Mouse (Mus musculus) MEL (cell line): ENCODE measurements around the gene Gm20388. TPM values are rescaled to one million over a fixed set of nuclear protein-coding genes. Genes with fewer than 3 reads are reported as not detected.

Experiments used
- DNase-seq: peaks from one replicate; pipeline ENCODE4 v3.0.0; 2011; ENCODE audit warnings: low read depth, low spot score
- H3K27ac ChIP-seq: 2 replicates; pipeline ENCODE4 v1.5.1; 2012; ENCODE audit warnings: low read depth, mild to moderate bottlenecking, control low read depth, low read length, moderate library complexity; ENCODE audit not compliant: control insufficient read depth
- H3K27me3 ChIP-seq, 2 experiments: fragments of 150-350 bp in 1 of 2; sonication (generic) in 1 of 2; 2 replicates each; pipeline ENCODE4 v1.6.1; 2012; ENCODE audit warnings: low read length in 2 of 2, mild to moderate bottlenecking in 2 of 2, improper control_type of control experiment in 1 of 2, moderate library complexity in 1 of 2; ENCODE audit not compliant: insufficient read depth in 2 of 2, control insufficient read depth in 1 of 2
- H3K36me3 ChIP-seq, 2 experiments: 2 replicates each; pipeline ENCODE4 v1.6.1; 2012 to 2014; ENCODE audit warnings: low read length in 2 of 2, improper control_type of control experiment in 1 of 2, inconsistent platforms in 1 of 2, mild to moderate bottlenecking in 1 of 2; ENCODE audit not compliant: insufficient read depth in 2 of 2, control insufficient read depth in 1 of 2
- H3K4me1 ChIP-seq, 2 experiments: fragments of 150-350 bp in 1 of 2; sonication (generic) in 1 of 2; 2 replicates each; pipeline ENCODE4 v1.6.1; 2012; ENCODE audit warnings: low read length in 2 of 2, improper control_type of control experiment in 1 of 2, mild to moderate bottlenecking in 1 of 2; ENCODE audit not compliant: insufficient read depth in 2 of 2, control insufficient read depth in 1 of 2
- H3K4me3 ChIP-seq, 2 experiments: fragments of 150-350 bp in 1 of 2; sonication (generic) in 1 of 2; 2 replicates each; pipeline ENCODE4 v1.5.1; 2012; ENCODE audit warnings: low read depth in 2 of 2, low read length in 2 of 2, mild to moderate bottlenecking in 2 of 2, moderate library complexity in 2 of 2, control low read depth in 1 of 2, improper control_type of control experiment in 1 of 2; ENCODE audit not compliant: control insufficient read depth in 1 of 2, insufficient read depth in 1 of 2
- H3K79me2 ChIP-seq: 2 replicates; pipeline ENCODE4 v1.6.1; 2012; ENCODE audit warnings: mild to moderate bottlenecking, low read length, moderate library complexity; ENCODE audit not compliant: control insufficient read depth, poor library complexity, insufficient read depth
- H3K9ac ChIP-seq: 2 replicates; pipeline ENCODE4 v1.6.1; 2012; ENCODE audit warnings: low read depth, mild to moderate bottlenecking, control low read depth, low read length, moderate library complexity; ENCODE audit not compliant: control insufficient read depth, poor library complexity, severe bottlenecking
- H3K9me3 ChIP-seq: fragments of 150-350 bp; sonication (generic); replicated peaks from 2 replicates; pipeline ENCODE4 v1.6.1; 2012; ENCODE audit warnings: mild to moderate bottlenecking, low read length, improper control_type of control experiment, moderate library complexity; ENCODE audit not compliant: insufficient read depth
- BHLHE40 ChIP-seq: IDR thresholded peaks from 2 replicates; pipeline ENCODE4 v1.6.1; 2012; ENCODE audit warnings: low read depth, mild to moderate bottlenecking, inconsistent platforms, low read length, improper control_type of control experiment, borderline replicate concordance
- CHD1 ChIP-seq: IDR thresholded peaks from 2 replicates; pipeline ENCODE4 v1.6.1; 2012; ENCODE audit warnings: low read depth, mild to moderate bottlenecking, inconsistent platforms, low read length, improper control_type of control experiment
- CHD2 ChIP-seq: IDR thresholded peaks from 2 replicates; pipeline ENCODE4 v1.6.1; 2011; ENCODE audit warnings: low read length, improper control_type of control experiment
- E2F4 ChIP-seq: IDR thresholded peaks from 2 replicates; pipeline ENCODE4 v1.6.1; 2011; ENCODE audit warnings: low read depth, low read length, improper control_type of control experiment, borderline replicate concordance
- EP300 ChIP-seq, 2 experiments: IDR thresholded peaks; 2 replicates each; pipeline ENCODE4 v1.6.1; 2011; ENCODE audit warnings: improper control_type of control experiment in 2 of 2, low read length in 2 of 2, low read depth in 1 of 2, mild to moderate bottlenecking in 1 of 2
- ETS1 ChIP-seq: IDR thresholded peaks from 2 replicates; pipeline ENCODE4 v1.6.1; 2012; ENCODE audit warnings: low read depth, mild to moderate bottlenecking, inconsistent platforms, low read length, improper control_type of control experiment, moderate library complexity
- GATA1 ChIP-seq: IDR thresholded peaks from 2 replicates; pipeline ENCODE4 v1.6.1; 2011; ENCODE audit warnings: low read depth, low read length, improper control_type of control experiment
- HCFC1 ChIP-seq: IDR thresholded peaks from 2 replicates; pipeline ENCODE4 v1.6.1; 2012; ENCODE audit warnings: low read depth, mild to moderate bottlenecking, inconsistent platforms, low read length, improper control_type of control experiment, moderate library complexity
- JUND ChIP-seq: IDR thresholded peaks from 2 replicates; pipeline ENCODE4 v1.6.1; 2011; ENCODE audit warnings: low read depth, mild to moderate bottlenecking, improper control_type of control experiment, low read length
- KAT2A ChIP-seq: conservative IDR thresholded peaks from 2 replicates; pipeline ENCODE4 v1.6.1; 2012; ENCODE audit warnings: low read depth, low read length, improper control_type of control experiment, inconsistent platforms
- MAFK ChIP-seq: IDR thresholded peaks from 2 replicates; pipeline ENCODE4 v1.6.1; 2011; ENCODE audit warnings: low read depth, mild to moderate bottlenecking, low read length, improper control_type of control experiment, borderline replicate concordance
- MAZ ChIP-seq: IDR thresholded peaks from 2 replicates; pipeline ENCODE4 v1.6.1; 2012; ENCODE audit warnings: low read depth, mild to moderate bottlenecking, inconsistent platforms, low read length, improper control_type of control experiment
- MEF2A ChIP-seq: IDR thresholded peaks from 2 replicates; pipeline ENCODE4 v1.6.1; 2014; ENCODE audit warnings: low read depth, mild to moderate bottlenecking, inconsistent platforms, low read length, improper control_type of control experiment; ENCODE audit not compliant: poor library complexity, insufficient replicate concordance, severe bottlenecking; ENCODE audit errors: extremely low read depth
- MYB ChIP-seq: IDR thresholded peaks from 2 replicates; pipeline ENCODE4 v1.6.1; 2011; ENCODE audit warnings: mild to moderate bottlenecking, low read depth, low read length, improper control_type of control experiment
- MYC ChIP-seq: IDR thresholded peaks from 2 replicates; pipeline ENCODE4 v1.6.1; 2011; ENCODE audit warnings: low read depth, mild to moderate bottlenecking, low read length, improper control_type of control experiment, moderate library complexity
- NRF1 ChIP-seq: IDR thresholded peaks from 2 replicates; pipeline ENCODE4 v1.6.1; 2014; ENCODE audit warnings: low read depth, mild to moderate bottlenecking, inconsistent platforms, low read length, improper control_type of control experiment, moderate library complexity; ENCODE audit not compliant: poor library complexity, insufficient read depth, severe bottlenecking
- POLR2A ChIP-seq, 2 experiments: IDR thresholded peaks; 2 replicates each; pipeline ENCODE4 v1.6.1; 2011 to 2012; ENCODE audit warnings: low read length in 2 of 2, mild to moderate bottlenecking in 2 of 2, control low read depth in 1 of 2, improper control_type of control experiment in 1 of 2, low read depth in 1 of 2, moderate library complexity in 1 of 2; ENCODE audit not compliant: control insufficient read depth in 1 of 2, insufficient read depth in 1 of 2, poor library complexity in 1 of 2
- POLR2AphosphoS2 ChIP-seq: IDR thresholded peaks from 2 replicates; pipeline ENCODE4 v1.6.1; 2011; ENCODE audit warnings: low read length, improper control_type of control experiment
- SIN3A ChIP-seq: IDR thresholded peaks from 2 replicates; pipeline ENCODE4 v1.6.1; 2012; ENCODE audit warnings: low read length, improper control_type of control experiment, inconsistent platforms
- SMC3 ChIP-seq: IDR thresholded peaks from 2 replicates; pipeline ENCODE4 v1.6.1; 2011; ENCODE audit warnings: low read depth, low read length, improper control_type of control experiment
- TAL1 ChIP-seq: IDR thresholded peaks from 2 replicates; pipeline ENCODE4 v1.6.1; 2012; ENCODE audit warnings: mild to moderate bottlenecking, inconsistent platforms, low read length, moderate library complexity, mixed read lengths
- TBP ChIP-seq: IDR thresholded peaks from 2 replicates; pipeline ENCODE4 v1.8.0; 2011; ENCODE audit warnings: low read depth, low read length, improper control_type of control experiment
- TCF12 ChIP-seq: IDR thresholded peaks from 2 replicates; pipeline ENCODE4 v1.6.1; 2014; ENCODE audit warnings: low read depth, mild to moderate bottlenecking, inconsistent platforms, low read length, improper control_type of control experiment, moderate library complexity
- UBTF ChIP-seq: IDR thresholded peaks from 2 replicates; pipeline ENCODE4 v1.6.1; 2012; ENCODE audit warnings: low read depth, mild to moderate bottlenecking, inconsistent platforms, low read length, improper control_type of control experiment, moderate library complexity, borderline replicate concordance; ENCODE audit not compliant: insufficient read depth
- USF1 ChIP-seq: IDR thresholded peaks from 2 replicates; pipeline ENCODE4 v1.6.1; 2014; ENCODE audit warnings: low read depth, mild to moderate bottlenecking, inconsistent platforms, low read length, improper control_type of control experiment, moderate library complexity
- ZC3H11A ChIP-seq: IDR thresholded peaks from 2 replicates; pipeline ENCODE4 v1.6.1; 2012; ENCODE audit warnings: low read depth, mild to moderate bottlenecking, inconsistent platforms, low read length, improper control_type of control experiment
- ZMIZ1 ChIP-seq: IDR thresholded peaks from 2 replicates; pipeline ENCODE4 v1.6.1; 2012; ENCODE audit warnings: low read depth, mild to moderate bottlenecking, inconsistent platforms, low read length, improper control_type of control experiment, moderate library complexity
- polyA plus RNA-seq, 2 experiments: library from polyadenylated mRNA; stranded (reverse) in 1 of 2; unstranded in 1 of 2; fragments of >175 nt in 1 of 2; fragments of >200 nt in 1 of 2; gene quantifications; 2 replicates each; pipeline versions ENCODE4 v1.2.1 to v1.2.4; 2012; ENCODE audit warnings: low replicate concordance in 2 of 2, low read depth in 1 of 2; ENCODE audit not compliant: insufficient read length in 2 of 2, insufficient read depth in 1 of 2, missing spikeins in 1 of 2
- total RNA-seq: library from RNA; depleted of rRNA; stranded (reverse); fragments of 300-350 nt; gene quantifications from 2 replicates; pipeline ENCODE4 v1.2.3, GENCODE M21; 2012

The Gm20388 gene
- total and polyA plus RNA-seq, 3 experiments, result 11.1 to 17.8 TPM; not detected in 1

DNA sequence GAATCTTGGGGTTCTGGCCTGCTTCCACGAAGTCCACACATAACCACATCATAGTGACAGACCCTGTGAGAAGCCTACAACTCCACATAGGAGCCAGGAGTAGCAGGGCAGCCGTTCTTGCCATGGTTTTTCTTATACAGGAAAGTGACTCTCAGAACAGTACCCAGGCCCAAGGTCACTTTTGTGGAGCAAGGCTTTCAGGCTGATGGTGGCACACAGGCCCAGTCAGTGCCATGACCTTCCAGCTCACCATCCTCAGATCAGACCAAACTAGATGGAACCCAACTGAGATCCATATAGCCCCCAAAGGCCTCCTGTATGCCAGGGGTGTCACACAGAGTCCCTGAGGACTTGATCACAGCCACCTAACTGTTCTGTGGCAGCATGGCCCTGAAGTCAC, 541.5 kb downstream of the Gm20388 start:
- H3K4me1 ChIP-seq, result peaks cover 16 to 22% of the 10 kb centered on the region in 2 experiments
- TF ChIP-seq POLR2A (IDR thresholded peaks at IDR 0.05; ENCODE audit: control insufficient read depth in 1 of 2, insufficient read depth in 1 of 2, low read depth in 1 of 2, low read length in 2 of 2, poor library complexity in 1 of 2) (no peak), TCF12 (no peak), ETS1 (no peak), CHD1 (no peak), POLR2AphosphoS2 (no peak), USF1 (no peak), MYC (no peak), NRF1 (no peak), TAL1 (no peak), CHD2 (no peak)
- H3K9ac ChIP-seq, result no peak overlapping the region
- no peaks in the 10 kb centered on the region for H3K27me3 ChIP-seq
- no peak overlapping the region for H3K4me3 ChIP-seq
- H3K36me3 ChIP-seq, result peaks cover 0 to 12% of the 10 kb centered on the region in 2 experiments; a peak in 2 of 4 replicates
- no peak for DNase-seq
- no peak overlapping the region for H3K27ac ChIP-seq
- H3K9me3 ChIP-seq, result no peaks in the 10 kb centered on the region
- no peaks in the 10 kb centered on the region for H3K79me2 ChIP-seq

DNA sequence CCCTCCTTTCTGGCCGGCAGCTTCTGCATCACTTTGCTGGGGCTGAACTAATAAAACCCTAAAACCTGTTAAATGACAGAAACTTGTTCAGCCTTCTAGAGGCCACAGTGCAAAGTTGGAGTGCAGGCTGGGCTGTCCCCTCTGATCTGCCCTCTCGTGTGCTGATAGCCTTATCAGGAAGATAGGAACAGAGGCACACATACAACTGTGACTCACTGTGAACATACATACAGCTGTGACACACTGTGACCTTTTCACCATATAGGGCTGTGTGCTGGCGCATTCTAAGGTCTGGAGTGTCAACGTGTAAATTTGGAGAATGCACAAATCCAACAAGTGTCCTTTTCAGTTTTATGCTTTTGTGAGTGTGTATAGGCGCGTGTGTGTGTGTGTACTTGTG, 543.8 kb downstream of the Gm20388 start:
- H3K27ac ChIP-seq, result no peak overlapping the region; the same call in 1 of the 2 replicates
- H3K4me3 ChIP-seq, result no peak overlapping the region
- H3K9ac ChIP-seq, result no peak overlapping the region
- TF ChIP-seq JUND (no peak), E2F4 (no peak), ETS1 (peak; percentile 64), ZC3H11A (no peak), SIN3A (no peak), GATA1 (peak; percentile 73), SMC3 (no peak), TCF12 (peak; percentile 15; the same call in 1 of the 2 replicates), MEF2A (no peak), MYB (no peak), EP300 (IDR thresholded peaks at IDR 0.05; ENCODE audit: low read depth in 1 of 2, low read length in 2 of 2) (peak; percentile 14 to 41; a peak in 1 of 4 replicates), TAL1 (no peak; the same call in 1 of the 2 replicates), NRF1 (no peak), CHD2 (no peak), MYC (no peak), MAZ (no peak), UBTF (no peak), KAT2A (no peak), HCFC1 (no peak), MAFK (no peak), BHLHE40 (peak; percentile 56; the same call in 1 of the 2 replicates), ZMIZ1 (no peak), TBP (no peak)
- TF ChIP-seq, all 39 proteins: peak for 5
- DNase-seq, result no peak
- peaks cover 16 to 22% of the 10 kb centered on the region in 2 experiments for H3K4me1 ChIP-seq
- H3K36me3 ChIP-seq, result peaks cover 0 to 12% of the 10 kb centered on the region in 2 experiments; a peak in 2 of 4 replicates
- H3K27me3 ChIP-seq, result no peaks in the 10 kb centered on the region
- no peaks in the 10 kb centered on the region for H3K9me3 ChIP-seq
- no peaks in the 10 kb centered on the region for H3K79me2 ChIP-seq
